Mouse (Mus musculus) limb, embryonic 11.5 days (tissue): ENCODE results near the gene Ms4a14. TPM values are rescaled to one million over a fixed set of nuclear protein-coding genes. Genes with fewer than 3 reads are reported as not detected.

ENCODE experiments used
- ATAC-seq: fragments of 200-750 bp; cut with Nextera tagmentation; 2 replicates; pipeline ENCODE4 v1.8.0; 2017; ENCODE audit warnings: low read depth; ENCODE audit not compliant: insufficient number of reproducible peaks, low FRiP score, low TSS enrichment
- DNase-seq: peaks from one replicate; pipeline ENCODE4 v3.0.0-alpha.2; 2015; ENCODE audit warnings: low spot score
- H3K27ac ChIP-seq: fragments of 300-500 bp; sonication (generic); replicated peaks from 2 replicates; pipeline ENCODE4 v1.5.1; 2014; ENCODE audit warnings: low read depth, mild to moderate bottlenecking, low read length
- H3K27me3 ChIP-seq: fragments of 300-500 bp; sonication (generic); 2 replicates; pipeline ENCODE4 v1.6.1; 2014; ENCODE audit warnings: mild to moderate bottlenecking, low read length, mixed read lengths; ENCODE audit not compliant: control insufficient read depth, insufficient read depth
- H3K36me3 ChIP-seq: fragments of 300-500 bp; sonication (generic); 2 replicates; pipeline ENCODE4 v1.6.1; 2014; ENCODE audit warnings: mild to moderate bottlenecking, low read length, moderate library complexity, mixed read lengths; ENCODE audit not compliant: control insufficient read depth, insufficient read depth
- H3K4me1 ChIP-seq: fragments of 300-500 bp; sonication (generic); 2 replicates; pipeline ENCODE4 v1.6.1; 2014; ENCODE audit warnings: low read length, mixed read lengths; ENCODE audit not compliant: control insufficient read depth, insufficient read depth
- H3K4me2 ChIP-seq: fragments of 300-500 bp; sonication (generic); 2 replicates; pipeline ENCODE4 v1.6.1; 2014; ENCODE audit warnings: low read depth, mild to moderate bottlenecking, moderate library complexity; ENCODE audit not compliant: severe bottlenecking
- H3K4me3 ChIP-seq: fragments of 300-500 bp; sonication (generic); 2 replicates; pipeline ENCODE4 v1.5.1; 2014; ENCODE audit warnings: low read depth, low read length
- H3K9ac ChIP-seq: fragments of 300-500 bp; sonication (generic); 2 replicates; pipeline ENCODE4 v1.6.1; 2014; ENCODE audit warnings: mild to moderate bottlenecking, low read length
- H3K9me3 ChIP-seq: fragments of 300-500 bp; sonication (generic); 2 replicates; pipeline ENCODE4 v1.6.1; 2016; ENCODE audit warnings: low read length; ENCODE audit not compliant: control insufficient read depth
- WGBS: fragments of 180-500 bp; shearing (Covaris S2); extraction: QIAGEN DNeasy Blood & Tissue Kit; methylation state at CpG from one replicate; pipeline ENCODE4 v1.1.7; 2014; 5-methylcytosine and 5-hydroxymethylcytosine counted together
- polyA plus RNA-seq: library from polyadenylated mRNA; unstranded; fragments of >200 nt; fragmentation: Nextera tagmentation; extraction: Ambion mirVana; gene quantifications from 2 replicates; pipeline ENCODE4 v1.2.1, GENCODE M21; 2014

Ms4a14 gene
- polyA plus RNA-seq = 0.04 TPM in 1 of 2 replicates, not detected in the other

GRCm38 (mm10) chr19:11314354-11314753 lies at the start of gene Ms4a14:
TSS of gene Ms4a14 (minus strand) at chr19:11314454.
- 75% methylated on average over 1 of the region's 1 CpGs for WGBS
- no peak within 1 kb of the TSS for H3K9ac ChIP-seq

GRCm38 (mm10) chr19:11362002-11362401 lies 47.7 kb upstream of the Ms4a14 start:
- DNase-seq (no peak), ATAC-seq (no peak)
- no peak overlapping the region for H3K4me3 ChIP-seq
- H3K4me1 ChIP-seq = no peaks in the 10 kb centered on the region
- H3K27me3 ChIP-seq = no peaks in the 10 kb centered on the region
- no peak overlapping the region for H3K9ac ChIP-seq
- H3K9me3 ChIP-seq = no peaks in the 10 kb centered on the region
- H3K4me2 ChIP-seq = no peak overlapping the region
- no peak overlapping the region for H3K27ac ChIP-seq
- H3K36me3 ChIP-seq = no peaks in the 10 kb centered on the region

More at GRCm38 (mm10) chr19:11314354-11314753, at the start of gene Ms4a14:
- no peaks in the 10 kb centered on the region for H3K36me3 ChIP-seq
- H3K27me3 ChIP-seq = no peaks in the 10 kb centered on the region
- no peaks in the 10 kb centered on the region for H3K9me3 ChIP-seq
- no peak within 1 kb of the TSS for H3K4me2 ChIP-seq
- H3K4me1 ChIP-seq = no peaks in the 10 kb centered on the region
- no peak within 1 kb of the TSS for H3K27ac ChIP-seq
- no peak within 1 kb of the TSS for H3K4me3 ChIP-seq
- no peak for DNase-seq
- ATAC-seq = no peak

GRCm38 (mm10) chr19:11360106-11360505 lies 45.9 kb upstream of the Ms4a14 start:
- DNase-seq (no peak), ATAC-seq (no peak)
- no peaks in the 10 kb centered on the region for H3K4me1 ChIP-seq
- H3K9ac ChIP-seq = no peak overlapping the region
- H3K4me2 ChIP-seq = no peak overlapping the region
- H3K9me3 ChIP-seq = no peaks in the 10 kb centered on the region
- H3K27me3 ChIP-seq = no peaks in the 10 kb centered on the region
- no peaks in the 10 kb centered on the region for H3K36me3 ChIP-seq
- no peak overlapping the region for H3K27ac ChIP-seq
- no peak overlapping the region for H3K4me3 ChIP-seq
- 69% methylated on average over 3 of the region's 3 CpGs for WGBS

- ATAC-seq (no peak), DNase-seq (no peak)
- H3K4me3 ChIP-seq = no peak overlapping the region
- H3K27me3 ChIP-seq = no peaks in the 10 kb centered on the region
- H3K4me1 ChIP-seq = no peaks in the 10 kb centered on the region
- H3K27ac ChIP-seq = no peak overlapping the region
- no peaks in the 10 kb centered on the region for H3K36me3 ChIP-seq
- H3K4me2 ChIP-seq = no peak overlapping the region
- WGBS = 81% methylated on average over 7 of the region's 7 CpGs
- no peaks in the 10 kb centered on the region for H3K9me3 ChIP-seq
- no peak overlapping the region for H3K9ac ChIP-seq
These were observed 41.5 kb upstream of the Ms4a14 start for GRCm38 (mm10) chr19:11355730-11356129.

- H3K36me3 ChIP-seq = no peaks in the 10 kb centered on the region
- WGBS = 50% methylated on average over 3 of the region's 3 CpGs
- H3K4me3 ChIP-seq = no peak overlapping the region
- ATAC-seq = no peak
- H3K4me2 ChIP-seq = no peak overlapping the region
- no peak overlapping the region for H3K9ac ChIP-seq
- H3K4me1 ChIP-seq = no peaks in the 10 kb centered on the region
- no peak overlapping the region for H3K27ac ChIP-seq
- no peaks in the 10 kb centered on the region for H3K27me3 ChIP-seq
- no peak for DNase-seq
- no peaks in the 10 kb centered on the region for H3K9me3 ChIP-seq
These were observed 37.6 kb upstream of the Ms4a14 start for GRCm38 (mm10) chr19:11351878-11352277.

GRCm38 (mm10) chr19:11349698-11350481 lies 35.6 kb upstream of the Ms4a14 start:
- H3K9me3 ChIP-seq = no peaks in the 10 kb centered on the region
- H3K27me3 ChIP-seq = no peaks in the 10 kb centered on the region
- 57% methylated on average over 7 of the region's 7 CpGs for WGBS
- ATAC-seq (no peak), DNase-seq (peak; percentile 31)
- no peak overlapping the region for H3K4me2 ChIP-seq
- no peak overlapping the region for H3K9ac ChIP-seq
- no peaks in the 10 kb centered on the region for H3K4me1 ChIP-seq
- no peak overlapping the region for H3K4me3 ChIP-seq
- no peak overlapping the region for H3K27ac ChIP-seq
- no peaks in the 10 kb centered on the region for H3K36me3 ChIP-seq

GRCm38 (mm10) chr19:11343992-11344391 lies 29.7 kb upstream of the Ms4a14 start:
- ATAC-seq = no peak
- H3K4me1 ChIP-seq = no peaks in the 10 kb centered on the region
- no peak overlapping the region for H3K27ac ChIP-seq
- no peaks in the 10 kb centered on the region for H3K36me3 ChIP-seq
- no peak overlapping the region for H3K4me2 ChIP-seq
- no peak overlapping the region for H3K9ac ChIP-seq
- no peak for DNase-seq
- no peak overlapping the region for H3K4me3 ChIP-seq
- no peaks in the 10 kb centered on the region for H3K27me3 ChIP-seq
- H3K9me3 ChIP-seq = no peaks in the 10 kb centered on the region

GRCm38 (mm10) chr19:11343147-11343546 lies 28.9 kb upstream of the Ms4a14 start:
- Histone ChIP-seq H3K27ac (no peak overlapping the region), H3K4me3 (no peak overlapping the region), H3K27me3 (no peaks in the 10 kb centered on the region), H3K36me3 (no peaks in the 10 kb centered on the region), H3K4me2 (no peak overlapping the region), H3K9ac (no peak overlapping the region), H3K4me1 (no peaks in the 10 kb centered on the region), H3K9me3 (no peaks in the 10 kb centered on the region)
- no peak for DNase-seq
- no peak for ATAC-seq

- 83% methylated on average over 6 of the region's 6 CpGs for WGBS
- Histone ChIP-seq H3K27me3 (no peaks in the 10 kb centered on the region), H3K4me3 (no peak within 1 kb of the TSS), H3K27ac (no peak within 1 kb of the TSS), H3K4me2 (no peak within 1 kb of the TSS), H3K9me3 (no peaks in the 10 kb centered on the region), H3K9ac (no peak within 1 kb of the TSS), H3K36me3 (no peaks in the 10 kb centered on the region), H3K4me1 (no peaks in the 10 kb centered on the region)
- DNase-seq (no peak), ATAC-seq (no peak)
These were observed 21.7 kb upstream of the Ms4a14 start, which contains the start of gene Ms4a7 for GRCm38 (mm10) chr19:11335932-11336331. TSS of gene Ms4a7 (minus strand) at chr19:11336146.
